Mouse (Mus musculus): ENCODE results near the gene Avpi1.
"Not testable (repeated sequence)": the region's sequence is repeated elsewhere in the genome, so short reads cannot be mapped to it uniquely, and the experiment has no call there.

The Avpi1 gene

DNA sequence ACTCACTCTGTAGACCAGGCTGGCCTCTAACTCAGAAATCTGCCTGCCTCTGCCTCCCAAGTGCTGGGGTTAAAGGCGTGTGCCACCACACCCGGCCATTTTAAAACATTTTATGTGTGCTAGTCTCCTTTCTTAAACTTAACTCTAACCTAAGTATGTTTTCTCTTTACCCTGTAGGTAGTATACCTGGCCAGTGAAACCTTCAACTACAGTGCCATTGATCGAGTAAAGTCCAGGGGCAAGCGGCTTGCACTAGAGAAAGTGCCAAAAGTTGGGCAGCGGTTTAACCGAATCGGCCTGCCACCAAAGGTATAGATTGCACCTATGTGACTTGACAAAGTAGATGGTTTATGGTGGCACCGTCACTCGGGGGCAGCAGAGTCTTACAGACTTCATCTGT is 24.2 kb downstream of the Avpi1 start:
- DNase-seq (ENCODE audit: low read depth, low spot score) = no peak

DNA sequence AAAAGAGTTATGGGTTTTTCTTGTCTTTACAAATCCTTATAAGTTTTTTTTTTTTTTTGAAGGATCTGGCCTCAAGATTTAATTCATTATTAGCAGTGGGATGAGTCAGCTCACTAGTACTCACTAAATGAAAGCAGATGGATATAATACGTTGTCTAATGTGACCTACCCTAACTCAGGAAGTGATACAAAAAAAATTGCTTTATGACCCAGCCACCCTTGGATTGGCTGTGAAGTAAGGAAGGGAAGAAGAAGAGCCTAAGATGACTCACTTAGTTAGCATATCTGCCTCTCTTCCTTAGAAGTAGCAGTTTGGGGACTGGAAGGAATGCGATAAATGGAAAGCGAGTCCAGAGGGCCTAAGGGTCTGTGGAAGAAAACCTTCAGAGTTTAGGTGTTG is 29.5 kb downstream of the Avpi1 start:
- no peak for DNase-seq (ENCODE audit: low read depth, low spot score)

DNA sequence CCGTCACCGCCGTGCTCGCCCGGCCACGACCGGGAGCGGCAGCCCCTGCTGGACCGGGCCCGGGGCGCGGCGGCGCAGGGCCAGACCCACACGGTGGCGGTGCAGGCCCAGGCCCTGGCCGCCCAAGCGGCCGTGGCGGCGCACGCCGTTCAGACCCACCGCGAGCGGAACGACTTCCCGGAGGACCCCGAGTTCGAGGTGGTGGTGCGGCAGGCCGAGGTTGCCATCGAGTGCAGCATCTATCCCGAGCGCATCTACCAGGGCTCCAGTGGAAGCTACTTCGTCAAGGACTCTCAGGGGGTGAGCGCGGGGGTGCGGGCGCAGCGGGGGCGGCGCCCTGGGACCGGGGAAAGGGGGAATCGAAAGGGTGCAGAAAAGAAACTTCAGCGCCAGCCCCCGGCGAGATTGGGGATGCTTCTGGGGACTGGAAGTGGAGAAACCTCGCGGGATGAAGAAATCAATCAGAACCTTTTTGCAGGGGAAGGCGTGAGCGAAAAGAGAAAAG is 38.2 kb downstream of the Avpi1 start:
- DNase-seq (ENCODE audit: low read depth, low spot score) = no peak

DNA sequence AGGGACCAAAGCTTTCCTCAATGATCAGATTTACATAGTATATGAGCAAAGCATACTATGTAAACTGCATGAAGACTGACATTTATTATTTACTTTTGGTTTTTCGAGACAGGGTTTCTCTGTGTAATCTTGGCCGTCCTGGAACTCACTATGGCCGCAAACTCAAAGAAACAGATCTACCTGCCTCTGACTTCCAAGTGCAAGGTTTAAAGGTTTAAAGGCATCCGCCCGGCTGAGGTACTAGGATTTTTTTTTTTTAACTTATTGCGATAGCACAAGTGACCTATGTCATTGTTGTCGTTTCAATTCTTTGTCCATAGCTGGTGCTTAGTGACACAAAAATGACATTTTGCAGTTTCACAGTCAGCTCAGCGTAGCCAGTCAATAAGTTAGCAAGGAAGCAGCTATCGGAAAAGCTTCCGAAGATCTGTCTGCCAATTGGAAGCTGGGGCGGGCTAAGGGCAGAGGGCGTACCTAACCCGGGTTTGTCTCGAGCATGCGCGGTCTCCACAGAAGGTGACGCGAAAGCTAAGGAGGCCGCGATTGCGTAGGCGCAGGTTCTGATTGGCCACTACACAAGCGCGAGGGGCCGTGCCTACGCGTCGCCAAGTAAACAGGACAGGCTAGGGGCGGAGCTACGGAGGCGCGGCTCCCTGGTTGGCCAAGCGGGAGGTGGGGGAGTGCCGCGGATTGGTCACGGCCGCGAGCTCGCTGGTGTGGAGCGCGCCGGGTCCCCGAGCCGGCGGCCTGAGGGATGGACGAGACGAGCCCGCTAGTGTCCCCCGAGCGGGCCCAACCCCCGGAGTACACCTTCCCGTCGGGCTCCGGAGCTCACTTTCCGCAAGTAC is 38.9 kb downstream of the Avpi1 start, which contains the start of gene Pi4k2a:
Gene Pi4k2a (plus strand): TSS at position 723 of the 848 bp plus-strand sequence.
- DNase-seq (ENCODE audit: low read depth, low spot score) = peak; percentile 98

DNA sequence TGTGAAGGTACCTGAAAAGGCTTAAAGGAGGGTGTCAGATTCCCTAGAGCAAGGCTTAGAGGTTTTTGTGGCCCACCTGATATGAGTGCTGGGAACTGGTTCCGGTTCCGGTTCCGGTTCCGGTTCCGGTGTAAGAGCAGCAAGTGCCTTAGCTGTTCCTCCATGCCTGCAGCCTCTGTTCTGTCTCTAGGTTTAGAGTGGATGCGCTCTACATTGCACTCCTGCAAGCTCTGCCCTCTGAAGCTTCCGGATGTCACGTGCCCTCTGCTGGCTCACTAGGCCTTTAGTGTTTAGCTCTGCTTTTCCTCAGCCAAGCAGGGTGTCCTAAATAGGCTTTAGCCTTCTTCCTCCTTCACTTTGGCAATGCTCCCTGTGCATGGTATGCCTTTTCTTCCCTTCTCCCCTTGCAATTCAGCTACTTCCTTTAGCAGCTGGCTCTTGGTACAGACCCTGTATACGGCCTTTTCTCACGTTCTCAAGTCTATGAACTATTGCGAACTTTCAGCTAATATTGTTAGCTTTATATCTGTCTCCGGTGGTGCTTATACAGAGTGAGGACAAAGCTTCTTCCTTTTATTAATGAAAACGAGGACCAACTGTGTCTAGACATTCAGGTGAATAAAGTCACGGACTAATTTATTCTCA is 39.6 kb downstream of the Avpi1 start:
- no peak for DNase-seq (ENCODE audit: low read depth, low spot score)

DNA sequence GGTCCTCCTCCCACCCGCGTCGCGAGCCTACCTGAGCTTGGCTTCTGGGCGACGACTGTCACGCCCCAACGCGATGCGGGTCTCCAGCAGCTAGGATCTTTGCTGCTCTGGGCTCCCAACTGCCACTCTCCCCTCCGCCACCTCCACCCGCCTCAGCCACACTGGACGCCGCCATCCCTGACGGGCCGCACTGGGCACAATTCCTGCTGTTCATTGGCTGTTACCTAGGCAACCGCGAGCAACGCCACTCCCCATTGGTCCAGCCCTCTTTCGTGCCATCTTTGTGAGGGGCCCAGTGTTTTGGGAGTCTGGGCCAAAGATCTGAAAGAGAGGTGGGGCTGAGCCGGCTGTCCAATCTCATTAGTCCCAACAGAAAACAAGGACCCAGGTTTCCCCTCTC is 42.7 kb downstream of the Avpi1 start, which contains the start of gene Morn4:
Gene Morn4 (minus strand): TSS at position 192 of the 400 bp plus-strand sequence.
- peak; percentile 82 for DNase-seq (ENCODE audit: low read depth, low spot score)

DNA sequence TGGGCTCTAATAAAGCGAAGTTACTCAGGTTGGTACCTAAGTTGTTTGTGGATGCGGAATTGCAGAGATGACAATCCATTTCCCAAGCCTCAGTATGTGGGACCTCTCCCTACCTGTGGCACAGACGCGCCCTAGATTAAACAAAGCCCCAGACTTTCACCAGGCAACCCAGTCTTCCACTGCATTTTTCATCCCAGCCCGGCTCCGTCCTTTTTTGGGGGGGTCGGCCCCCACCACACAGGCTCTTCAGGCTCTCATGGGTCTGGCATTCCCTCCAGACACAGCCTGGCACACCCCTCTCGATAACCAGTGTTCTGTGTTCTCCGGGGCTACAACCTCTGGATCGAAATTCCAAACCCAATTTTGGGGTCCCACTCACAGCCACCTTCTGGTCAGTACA is 43.2 kb downstream of the Avpi1 start:
- no peak for DNase-seq (ENCODE audit: low read depth, low spot score)

DNA sequence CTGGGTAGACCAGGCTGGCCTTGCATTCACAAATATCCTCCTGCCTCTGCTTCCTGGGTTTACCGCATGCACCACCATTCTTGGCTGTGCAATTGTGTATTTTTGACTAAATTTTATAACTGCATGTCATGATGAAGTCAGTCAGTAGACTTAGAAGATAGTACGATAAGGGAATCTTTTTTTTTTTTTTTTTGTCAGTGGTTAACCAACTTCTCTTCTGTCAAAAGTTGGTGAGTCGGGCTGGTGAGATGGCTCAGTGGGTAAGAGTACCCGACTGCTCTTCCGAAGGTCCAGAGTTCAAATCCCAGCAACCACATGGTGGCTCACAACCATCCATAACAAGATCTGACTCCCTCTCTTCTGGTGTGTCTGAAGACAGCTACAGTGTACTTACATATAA is 47.2 kb downstream of the Avpi1 start:
- not testable (repeated sequence) for DNase-seq (ENCODE audit: low read depth, low spot score)

DNA sequence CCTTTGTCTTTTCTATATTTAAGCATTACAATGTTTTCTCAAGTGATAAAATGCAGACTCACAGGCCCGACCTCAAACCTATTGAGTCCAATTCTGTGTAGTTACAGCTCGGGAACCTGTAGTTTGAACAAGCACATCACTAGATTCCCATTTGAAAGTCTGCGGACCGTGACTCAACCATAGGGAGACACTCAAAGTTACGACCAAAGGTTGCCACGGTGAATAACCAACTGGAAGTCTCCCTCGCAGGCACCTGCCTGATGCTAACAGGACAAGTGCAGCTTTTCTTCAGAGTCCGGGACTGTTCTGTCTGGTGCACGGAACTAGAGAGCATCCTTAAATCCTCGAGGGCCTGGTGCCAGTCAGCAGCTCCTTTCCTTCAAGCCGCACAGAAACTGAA is 48.4 kb downstream of the Avpi1 start:
- DNase-seq (ENCODE audit: low read depth, low spot score) = no peak

DNA sequence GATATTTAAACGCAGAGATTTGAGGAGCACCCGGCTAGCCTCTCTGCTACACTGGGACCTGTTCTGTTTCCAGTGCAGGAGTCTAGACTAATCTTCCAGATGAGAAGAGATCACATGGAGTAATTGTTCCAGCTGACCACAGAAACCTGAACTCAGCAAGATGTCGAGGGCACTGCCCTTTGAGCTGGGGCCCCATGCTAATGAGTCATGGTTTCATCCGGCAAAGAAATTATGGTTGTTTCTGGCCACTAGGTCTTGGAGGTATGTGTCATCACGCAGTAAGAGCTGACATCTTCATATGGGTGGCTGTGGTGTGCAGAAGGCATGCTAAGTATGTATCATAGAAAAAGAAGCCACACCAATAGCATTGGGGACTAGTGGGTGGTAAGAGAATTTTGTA is 48.9 kb downstream of the Avpi1 start:
- DNase-seq (ENCODE audit: low read depth, low spot score) = no peak

DNA sequence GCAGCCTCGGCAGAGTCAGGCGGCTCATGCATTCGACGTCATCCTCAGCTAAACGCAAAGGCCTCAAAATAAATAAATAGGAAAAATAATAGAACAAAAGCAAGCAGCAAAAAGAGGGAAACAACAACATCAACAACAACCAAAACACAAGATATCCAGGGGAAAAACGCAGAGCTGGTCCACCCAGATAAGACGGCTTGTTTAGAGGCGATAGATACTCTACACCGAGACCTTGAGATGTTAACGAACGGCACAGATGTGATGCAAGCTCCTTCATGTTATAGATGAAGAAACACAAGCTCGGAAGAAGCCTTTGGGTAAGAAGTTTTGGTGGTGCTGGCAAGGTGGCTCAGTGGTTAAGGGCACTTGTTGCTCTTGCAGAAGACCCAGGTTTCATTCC is 49.9 kb downstream of the Avpi1 start:
- no peak for DNase-seq (ENCODE audit: low read depth, low spot score)

DNA sequence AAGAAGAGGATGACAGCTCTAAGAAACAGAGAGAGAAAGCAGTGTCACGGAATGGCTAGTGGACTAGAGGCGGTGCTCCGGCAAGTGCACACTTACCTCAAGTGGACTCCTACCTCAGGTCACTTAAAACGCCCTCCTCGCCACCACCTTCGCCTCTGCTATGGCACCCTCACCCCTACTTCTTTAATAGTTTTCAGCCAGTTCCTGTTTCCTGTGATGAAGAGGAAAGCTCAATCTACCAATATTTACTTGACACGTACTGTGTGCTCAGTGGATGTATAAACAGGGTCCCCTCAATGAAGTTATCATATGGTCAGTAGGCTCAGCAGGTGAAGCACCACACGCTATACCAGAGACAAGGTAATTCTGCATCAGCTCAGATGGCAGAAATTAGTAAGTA is 50.3 kb downstream of the Avpi1 start:
- no peak for DNase-seq (ENCODE audit: low read depth, low spot score)

DNA sequence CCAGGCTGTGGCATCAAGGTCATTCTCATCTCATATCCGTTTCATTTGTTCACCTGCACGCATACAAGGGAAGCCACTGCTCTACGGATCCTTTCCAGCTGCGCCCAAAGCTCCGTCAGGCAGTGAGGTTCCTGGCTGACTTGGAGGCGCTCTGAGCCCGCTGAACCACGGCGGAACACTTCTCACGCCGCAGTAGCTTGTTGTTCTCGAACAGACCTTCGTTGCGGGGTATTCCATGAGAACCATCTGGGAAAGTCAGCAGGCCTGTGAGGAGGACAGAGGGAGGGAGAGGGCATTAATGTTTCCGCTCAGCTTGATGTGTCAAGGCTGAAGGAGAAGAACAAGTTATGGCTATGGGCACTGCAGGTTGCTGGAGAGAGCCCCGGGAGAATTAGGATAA is 52.9 kb downstream of the Avpi1 start:
- no peak for DNase-seq (ENCODE audit: low read depth, low spot score)

DNA sequence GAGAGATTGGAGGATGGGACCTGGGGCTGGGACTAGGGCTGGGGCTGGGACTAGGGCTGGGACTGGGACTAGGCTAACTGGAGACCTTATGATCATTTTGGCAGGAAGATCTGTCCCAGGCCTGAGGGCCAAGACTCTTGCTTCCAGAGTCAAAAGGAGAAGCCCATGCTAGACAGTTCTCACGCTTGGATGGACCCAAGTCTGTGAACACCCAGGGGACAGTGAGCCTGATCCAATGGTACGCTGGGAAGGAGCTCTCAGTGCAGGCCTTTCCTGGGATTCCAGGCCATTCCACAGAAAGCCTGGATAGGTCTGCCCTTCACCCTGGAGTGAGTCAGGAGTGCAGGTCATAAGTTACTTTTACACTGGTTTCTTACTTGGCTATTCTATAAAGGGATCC is 53.8 kb downstream of the Avpi1 start:
- no peak for DNase-seq (ENCODE audit: low read depth, low spot score)
